Mouse (Mus musculus) olfactory bulb, adult 2 months (tissue): ENCODE measurements around the gene Tpst2.

Experiments used
- CTCF ChIP-seq: fragments of 200-500 bp; IDR thresholded peaks from 2 replicates; pipeline ENCODE4 v1.5.1; 2012; ENCODE audit warnings: low read depth, mild to moderate bottlenecking, low read length, moderate library complexity; ENCODE audit not compliant: insufficient read depth
- POLR2A ChIP-seq: fragments of 200-500 bp; IDR thresholded peaks from 2 replicates; pipeline ENCODE4 v1.6.1; 2012; ENCODE audit warnings: mild to moderate bottlenecking, low read depth, low read length, moderate library complexity; ENCODE audit not compliant: insufficient read depth

DNA sequence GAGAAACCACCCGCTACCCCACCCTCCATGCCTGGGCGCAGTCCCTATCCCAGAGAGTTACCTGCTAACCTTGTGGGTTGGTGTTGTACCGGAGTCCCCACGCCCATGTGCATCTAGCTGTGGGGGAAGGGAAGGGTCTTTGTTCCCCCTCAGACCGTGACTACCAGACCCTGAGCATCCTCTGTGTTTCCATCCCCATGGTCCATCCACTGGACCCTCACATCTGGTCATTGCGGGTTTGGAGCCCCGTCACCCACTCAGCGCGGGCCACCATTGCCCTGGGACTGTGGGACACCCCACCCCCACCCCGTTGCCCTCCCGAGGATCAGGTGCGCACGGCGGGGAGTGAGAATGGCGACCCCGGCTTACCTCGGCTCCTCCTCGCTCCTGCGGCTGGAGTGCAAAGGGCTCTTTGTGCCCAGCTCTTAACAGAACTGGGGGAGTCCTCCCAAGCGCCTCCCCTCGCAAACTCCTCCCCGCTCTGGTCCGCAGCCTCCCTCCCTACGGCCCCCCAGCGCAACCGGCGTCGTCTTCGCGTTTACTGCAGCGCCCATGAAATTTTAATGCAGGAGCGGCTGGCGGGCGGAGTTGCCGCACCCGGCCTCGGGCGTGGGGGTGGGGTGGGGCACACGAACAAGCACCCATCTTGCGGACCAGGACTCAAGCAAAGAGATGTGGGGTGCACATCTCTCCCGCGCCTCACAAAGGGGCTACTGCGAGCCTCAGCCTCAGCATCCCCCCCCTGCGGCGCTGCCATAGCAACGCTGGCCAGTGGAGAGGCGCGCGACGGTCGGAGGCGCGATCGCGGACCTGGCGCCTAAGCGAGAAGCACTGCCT lies 48.0 kb upstream of the Tpst2 start:
- TF ChIP-seq POLR2A (no peak), CTCF (no peak)
